Mouse (Mus musculus): ENCODE results near the gene Limd2. TPM values are rescaled to one million over a fixed set of nuclear protein-coding genes. Genes with fewer than 3 reads are reported as not detected.
A peak's percentile ranks its signal among the peaks of the same experiment; 100 is the strongest.
"Not testable (repeated sequence)": the region's sequence is repeated elsewhere in the genome, so short reads cannot be mapped to it uniquely, and the experiment has no call there.

Limd2 gene
- polyA plus RNA-seq, 1 experiment = 114 TPM

DNA sequence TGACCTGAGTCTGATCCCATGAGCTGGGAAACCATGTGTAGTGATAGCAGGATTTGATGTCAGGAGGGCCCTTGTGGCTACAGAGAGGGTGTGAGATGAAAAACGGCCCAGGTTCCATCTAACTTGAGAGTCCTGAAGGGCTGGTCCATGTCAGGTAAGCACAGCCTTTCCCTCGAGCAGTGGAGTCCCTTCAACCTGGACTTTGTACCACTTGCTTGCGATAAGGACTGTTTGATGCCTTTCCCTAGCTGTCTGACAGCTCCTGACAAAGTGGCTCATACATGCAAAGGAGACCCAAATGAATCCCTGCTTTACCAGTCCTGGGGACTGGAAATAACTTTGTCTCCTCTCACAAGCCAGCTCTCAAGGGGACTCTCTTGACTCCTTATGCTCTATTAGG is 9.4 kb downstream of the Limd2 start:
- no peak overlapping the region for H3K4me3 ChIP-seq (replicated peaks; ENCODE audit: extremely low read depth, low read depth, low read length)
- TF ChIP-seq POLR2A (IDR thresholded peaks at IDR 0.05; ENCODE audit: borderline replicate concordance, extremely low read depth, low read depth, low read length) = no peak
- no peak for TF ChIP-seq CTCF (IDR thresholded peaks at IDR 0.05; ENCODE audit: insufficient read depth, low read length)
- peaks cover under 1% of the 10 kb centered on the region; the same call in 1 of the 2 replicates for H3K4me1 ChIP-seq (ENCODE audit: control insufficient read depth, insufficient read depth, low read length)
- WGBS = 84% methylated on average over 3 of the region's 3 CpGs
- DNase-seq = no peak

DNA sequence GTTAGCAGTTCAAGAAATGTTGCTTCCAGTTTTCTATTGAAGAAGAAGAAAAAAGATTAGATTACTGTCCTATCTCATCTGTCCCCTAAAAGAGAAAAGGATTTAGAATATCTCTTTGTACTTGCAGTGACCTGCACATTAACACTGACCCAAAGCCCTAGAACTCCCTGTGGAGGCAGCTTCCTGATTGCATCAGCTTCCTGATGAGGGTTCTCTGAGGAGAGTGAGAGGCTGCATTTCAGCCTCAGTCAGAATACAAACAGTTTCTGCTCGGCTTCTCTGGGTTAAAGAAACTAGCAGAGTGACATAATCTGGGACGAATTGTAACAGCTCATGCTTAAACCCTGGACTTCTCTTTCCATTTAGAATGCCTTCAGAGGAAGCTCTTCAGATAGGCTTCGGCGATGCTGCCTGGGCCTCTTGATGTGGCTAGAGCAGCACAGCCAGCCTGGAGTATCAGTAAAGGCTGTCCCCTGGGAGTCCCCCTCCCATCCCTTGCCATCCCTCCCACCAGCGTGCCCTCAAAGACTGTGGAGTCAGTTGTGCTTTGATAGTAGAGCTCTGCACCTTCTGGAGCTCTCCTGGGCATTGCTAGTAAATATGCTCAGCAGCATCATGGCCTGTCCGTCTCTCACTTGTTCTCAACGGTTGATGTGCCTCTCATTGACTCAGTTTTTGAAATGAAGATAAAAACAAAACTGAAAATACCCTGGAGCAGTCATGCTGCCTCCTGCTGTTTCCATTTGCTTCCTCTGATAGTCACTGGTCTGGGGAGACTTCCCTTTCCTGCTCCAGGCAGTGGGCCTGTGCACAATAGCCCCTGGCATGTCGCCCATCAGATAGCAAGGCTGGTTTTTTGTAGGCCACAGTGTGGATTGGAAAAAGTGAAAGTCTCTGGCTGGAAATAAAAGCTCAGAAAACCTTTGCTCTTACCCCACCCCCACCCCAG is 25.8 kb downstream of the Limd2 start:
- Histone ChIP-seq H3K4me1 (ENCODE audit: control insufficient read depth, insufficient read depth, low read length) (peaks cover 10% of the 10 kb centered on the region), H3K4me3 (replicated peaks; ENCODE audit: extremely low read depth, low read depth, low read length) (peak overlapping the region; percentile 51)
- WGBS = 7% methylated on average over 8 of the region's 8 CpGs
- TF ChIP-seq CTCF (IDR thresholded peaks at IDR 0.05; ENCODE audit: insufficient read depth, low read length) (0 out of 2 replicates have a peak, but pooled peaks have one; percentile 24), POLR2A (IDR thresholded peaks at IDR 0.05; ENCODE audit: borderline replicate concordance, extremely low read depth, low read depth, low read length) (no peak)
- peak; percentile 84 for DNase-seq

DNA sequence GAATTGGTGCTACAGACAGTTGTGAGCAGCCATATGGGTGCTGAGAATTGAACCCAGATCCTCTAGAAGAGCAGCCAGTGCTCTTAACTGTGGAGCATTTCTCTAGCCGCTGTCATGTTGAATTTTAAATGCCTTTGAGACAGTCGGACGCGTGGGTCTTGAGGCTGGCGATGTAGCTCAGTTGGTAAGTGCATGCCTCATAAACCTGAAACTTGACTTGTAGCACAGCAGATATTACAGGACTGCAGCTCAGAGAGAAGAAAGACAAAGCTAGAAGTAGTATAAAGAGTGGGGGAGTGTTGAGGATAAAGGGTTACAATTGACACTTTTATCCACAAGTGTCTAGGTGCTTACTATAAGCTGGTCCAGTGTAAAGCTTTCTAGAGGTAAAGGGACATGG is 28.1 kb downstream of the Limd2 start:
- 94% methylated on average over 5 of the region's 5 CpGs for whole genome bisulfite sequencing
- DNase-seq = no peak
- H3K4me3 ChIP-seq (replicated peaks; ENCODE audit: extremely low read depth, low read depth, low read length) = no peak overlapping the region
- TF ChIP-seq POLR2A (IDR thresholded peaks at IDR 0.05; ENCODE audit: borderline replicate concordance, extremely low read depth, low read depth, low read length) = no peak
- no peak for TF ChIP-seq CTCF (IDR thresholded peaks at IDR 0.05; ENCODE audit: insufficient read depth, low read length)
- H3K4me1 ChIP-seq (ENCODE audit: control insufficient read depth, insufficient read depth, low read length) = peaks cover 10% of the 10 kb centered on the region

DNA sequence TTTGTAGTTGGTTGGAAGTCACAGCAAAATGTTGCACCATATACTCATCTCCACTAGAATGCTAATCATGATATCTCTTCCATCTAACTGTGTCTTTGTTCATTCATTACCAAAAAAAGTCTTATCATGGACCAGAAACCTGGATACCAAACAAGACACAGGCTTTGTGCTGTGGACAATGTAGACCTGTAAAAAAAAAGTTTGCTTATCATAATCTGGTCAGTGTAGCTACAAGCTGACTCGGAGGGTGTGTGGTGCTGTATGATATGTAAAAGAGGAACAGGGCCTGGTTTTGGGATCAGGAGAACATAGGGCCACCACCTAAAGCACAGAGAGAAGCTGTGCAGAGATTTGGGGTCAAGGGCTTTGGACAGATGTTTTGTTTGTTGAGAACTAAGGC is 31.2 kb downstream of the Limd2 start:
- 62% methylated on average over 1 of the region's 1 CpGs for WGBS
- Histone ChIP-seq H3K4me3 (replicated peaks; ENCODE audit: extremely low read depth, low read depth, low read length) (no peak overlapping the region), H3K4me1 (ENCODE audit: control insufficient read depth, insufficient read depth, low read length) (no peaks in the 10 kb centered on the region; the same call in 1 of the 2 replicates)
- no peak for DNase-seq
- TF ChIP-seq POLR2A (IDR thresholded peaks at IDR 0.05; ENCODE audit: borderline replicate concordance, extremely low read depth, low read depth, low read length) (no peak), CTCF (IDR thresholded peaks at IDR 0.05; ENCODE audit: insufficient read depth, low read length) (no peak)

DNA sequence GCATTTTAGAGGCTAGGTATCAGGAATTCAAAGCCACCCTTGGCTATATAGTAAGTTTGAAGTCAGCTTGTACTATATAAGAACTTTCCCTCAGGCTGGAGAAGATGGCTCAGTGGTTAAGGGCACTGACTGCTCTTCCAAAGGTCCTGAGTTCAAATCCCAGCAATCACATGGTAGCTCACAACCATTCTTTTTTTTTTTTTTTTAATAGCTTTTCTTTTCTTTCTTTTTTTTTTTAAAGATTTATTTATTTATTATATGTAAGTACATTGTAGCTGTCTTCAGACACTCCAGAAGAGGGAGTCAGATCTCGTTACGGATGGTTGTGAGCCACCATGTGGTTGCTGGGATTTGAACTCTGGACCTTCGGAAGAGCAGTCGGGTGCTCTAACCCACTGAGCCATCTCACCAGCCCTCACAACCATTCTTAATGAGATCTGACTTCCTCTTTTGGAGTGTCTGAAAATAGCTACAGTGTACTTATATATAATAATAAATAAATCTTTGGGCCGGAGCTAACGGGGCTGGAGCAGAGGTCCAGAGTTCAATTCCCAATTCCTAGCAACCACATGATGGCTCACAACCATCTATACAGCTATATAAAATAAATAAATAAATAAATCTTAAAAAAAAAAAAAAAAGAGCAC is 33.8 kb downstream of the Limd2 start:
- peaks cover 11% of the 10 kb centered on the region for H3K4me1 ChIP-seq (ENCODE audit: control insufficient read depth, insufficient read depth, low read length)
- WGBS = 79% methylated on average over 4 of the region's 6 CpGs
- DNase-seq; H3K4me3 ChIP-seq (replicated peaks; ENCODE audit: extremely low read depth, low read depth, low read length): not testable (repeated sequence)

DNA sequence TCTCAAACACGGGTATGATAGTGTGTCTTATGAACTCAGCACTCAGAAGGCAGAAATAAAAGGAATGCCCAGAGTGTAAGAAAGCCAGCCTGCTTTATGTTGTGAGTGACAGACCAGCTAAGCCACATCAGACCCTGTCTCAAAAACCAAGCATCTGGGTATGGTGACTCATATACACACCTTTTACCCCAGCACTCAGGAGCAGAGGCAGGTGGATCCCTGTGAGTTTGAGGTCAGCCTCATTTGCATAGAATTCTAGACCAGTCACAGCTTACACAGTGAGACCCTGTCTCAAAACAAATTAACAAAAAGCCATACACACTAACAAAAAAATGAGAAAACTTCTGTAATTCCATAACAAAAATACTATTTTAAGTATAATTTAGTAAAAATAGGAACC is 34.8 kb downstream of the Limd2 start:
- H3K4me1 ChIP-seq (ENCODE audit: control insufficient read depth, insufficient read depth, low read length) = peaks cover 11% of the 10 kb centered on the region
- no peak for DNase-seq
- 34% methylated on average over 1 of the region's 1 CpGs for WGBS
- no peak for TF ChIP-seq CTCF (IDR thresholded peaks at IDR 0.05; ENCODE audit: insufficient read depth, low read length)
- no peak for TF ChIP-seq POLR2A (IDR thresholded peaks at IDR 0.05; ENCODE audit: borderline replicate concordance, extremely low read depth, low read depth, low read length)
- no peak overlapping the region for H3K4me3 ChIP-seq (replicated peaks; ENCODE audit: extremely low read depth, low read depth, low read length)

DNA sequence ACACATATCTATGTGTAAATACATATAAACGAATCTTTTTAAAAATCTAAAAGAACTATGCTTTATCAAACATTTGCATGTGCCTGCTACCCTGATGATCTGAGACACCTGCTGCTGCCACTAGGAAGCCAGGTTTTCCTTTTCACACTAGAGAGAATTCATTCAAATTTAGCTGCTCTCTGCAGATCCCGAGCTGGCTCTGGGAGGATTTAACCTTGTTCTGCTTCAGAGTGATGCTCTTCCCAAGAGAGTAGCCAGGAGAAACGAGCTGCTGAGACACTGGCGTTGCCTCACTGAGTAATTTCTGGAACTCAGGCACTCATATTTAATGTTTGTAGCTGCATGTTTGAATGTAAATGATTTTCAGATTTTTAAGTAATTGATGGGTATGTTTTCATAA is 35.9 kb downstream of the Limd2 start:
- DNase-seq = no peak
- TF ChIP-seq POLR2A (IDR thresholded peaks at IDR 0.05; ENCODE audit: borderline replicate concordance, extremely low read depth, low read depth, low read length) (no peak), CTCF (IDR thresholded peaks at IDR 0.05; ENCODE audit: insufficient read depth, low read length) (no peak)
- Histone ChIP-seq H3K4me3 (replicated peaks; ENCODE audit: extremely low read depth, low read depth, low read length) (no peak overlapping the region), H3K4me1 (ENCODE audit: control insufficient read depth, insufficient read depth, low read length) (peaks cover 11% of the 10 kb centered on the region)
- 76% methylated on average over 4 of the region's 4 CpGs for WGBS

- Histone ChIP-seq H3K4me1 (ENCODE audit: control insufficient read depth, insufficient read depth, low read length) (peaks cover 11% of the 10 kb centered on the region), H3K4me3 (replicated peaks; ENCODE audit: extremely low read depth, low read depth, low read length) (no peak overlapping the region)
- TF ChIP-seq CTCF (IDR thresholded peaks at IDR 0.05; ENCODE audit: insufficient read depth, low read length) (no peak), POLR2A (IDR thresholded peaks at IDR 0.05; ENCODE audit: borderline replicate concordance, extremely low read depth, low read depth, low read length) (no peak)
- no peak for DNase-seq
- 38% methylated on average over 3 of the region's 3 CpGs for WGBS
Observed at GRCm38 (mm10) chr11:106122736-106123135, 37.9 kb downstream of the Limd2 start.

- Histone ChIP-seq H3K4me1 (ENCODE audit: control insufficient read depth, insufficient read depth, low read length) (peaks cover 11% of the 10 kb centered on the region), H3K4me3 (replicated peaks; ENCODE audit: extremely low read depth, low read depth, low read length) (no peak overlapping the region)
- DNase-seq = no peak
- no peak for TF ChIP-seq CTCF (IDR thresholded peaks at IDR 0.05; ENCODE audit: insufficient read depth, low read length)
- TF ChIP-seq POLR2A (IDR thresholded peaks at IDR 0.05; ENCODE audit: borderline replicate concordance, extremely low read depth, low read depth, low read length) = no peak
- 86% methylated on average over 5 of the region's 5 CpGs for WGBS
Observed at GRCm38 (mm10) chr11:106122221-106122620, 38.4 kb downstream of the Limd2 start.

DNA sequence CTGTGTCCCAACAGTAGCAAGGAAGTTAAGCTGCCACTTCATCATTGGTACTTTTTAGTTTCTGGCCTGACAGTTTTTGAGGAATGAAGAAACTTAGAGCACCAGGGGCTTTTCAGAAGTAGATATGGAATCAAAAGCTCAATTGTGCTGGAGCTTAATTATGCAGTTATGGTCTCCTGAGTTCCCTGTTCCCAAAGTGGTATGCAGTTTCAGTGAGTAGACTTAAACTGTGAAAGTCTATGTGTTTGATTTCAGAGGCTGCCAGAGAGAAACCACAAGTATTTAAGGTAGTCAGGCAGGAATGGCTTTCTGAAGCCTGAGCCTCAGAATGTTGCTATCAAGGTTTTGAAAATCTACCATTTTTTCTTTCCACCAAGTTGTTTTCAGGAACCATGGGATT is 49.0 kb downstream of the Limd2 start:
- H3K4me3 ChIP-seq (replicated peaks; ENCODE audit: extremely low read depth, low read depth, low read length) = no peak overlapping the region
- DNase-seq = no peak
- TF ChIP-seq POLR2A (IDR thresholded peaks at IDR 0.05; ENCODE audit: borderline replicate concordance, extremely low read depth, low read depth, low read length) (no peak), CTCF (IDR thresholded peaks at IDR 0.05; ENCODE audit: insufficient read depth, low read length) (no peak)
- peaks cover 2% of the 10 kb centered on the region for H3K4me1 ChIP-seq (ENCODE audit: control insufficient read depth, insufficient read depth, low read length)

Other genes with a start within 250 kb of the Limd2 start
- gene Cyb561, start 207.5 kb downstream of the Limd2 start, polyA plus RNA-seq (2012; rRNA removed) = 102 and 105 TPM in 2 replicates
- gene Ace, start 192.9 kb downstream of the Limd2 start, polyA plus RNA-seq (2012; rRNA removed) = 704 and 832 TPM in 2 replicates
- gene Ace3, start 166.2 kb downstream of the Limd2 start, polyA plus RNA-seq (2012; rRNA removed) = 2.2 and 2.4 TPM in 2 replicates
- 0.44 and 0.45 TPM in 2 replicates for gene Kcnh6, start 152.7 kb downstream of the Limd2 start, polyA plus RNA-seq (2012; rRNA removed)
- gene Dcaf7, start 124.0 kb downstream of the Limd2 start, polyA plus RNA-seq (2012; rRNA removed) = 43.8 and 51.5 TPM in 2 replicates
- 9.3 and 9.7 TPM in 2 replicates for gene Taco1, start 94.8 kb downstream of the Limd2 start, polyA plus RNA-seq (2012; rRNA removed)
- gene Map3k3, start 76.2 kb downstream of the Limd2 start, polyA plus RNA-seq (2012; rRNA removed) = 52.6 and 61.6 TPM in 2 replicates
- gene Gm10840, start within 50 bp of the Limd2 start, polyA plus RNA-seq (2012; rRNA removed) = not detected in 2 replicates
- 24.5 and 33.3 TPM in 2 replicates for gene Strada, start 41.3 kb upstream of the Limd2 start, polyA plus RNA-seq (2012; rRNA removed)
- gene Ccdc47, start 55.5 kb upstream of the Limd2 start, polyA plus RNA-seq (2012; rRNA removed) = 12.8 and 21.5 TPM in 2 replicates
- 8.8 and 13.3 TPM in 2 replicates for gene Ddx42, start 56.1 kb upstream of the Limd2 start, polyA plus RNA-seq (2012; rRNA removed)
- gene Ftsj3, start 95.2 kb upstream of the Limd2 start, polyA plus RNA-seq (2012; rRNA removed) = 7.0 and 10.0 TPM in 2 replicates
- 28.4 and 50.0 TPM in 2 replicates for gene Psmc5, start 95.3 kb upstream of the Limd2 start, polyA plus RNA-seq (2012; rRNA removed)
- 107 and 125 TPM in 2 replicates for gene Smarcd2, start 112.1 kb upstream of the Limd2 start, polyA plus RNA-seq (2012; rRNA removed)
- 0.05 and 0.06 TPM in 2 replicates for gene Tcam1, start 115.8 kb upstream of the Limd2 start, polyA plus RNA-seq (2012; rRNA removed)
- gene Gh, start 141.0 kb upstream of the Limd2 start, polyA plus RNA-seq (2012; rRNA removed) = 0.19 and 0.28 TPM in 2 replicates
- 25.7 and 45.9 TPM in 2 replicates for gene Cd79b, start 153.9 kb upstream of the Limd2 start, polyA plus RNA-seq (2012; rRNA removed)
- 1.1 and 4.2 TPM in 2 replicates for gene Scn4a, start 192.4 kb upstream of the Limd2 start, polyA plus RNA-seq (2012; rRNA removed)
- 27.3 and 30.4 TPM in 2 replicates for gene Prr29, start 204.6 kb upstream of the Limd2 start, polyA plus RNA-seq (2012; rRNA removed)
- gene Icam2, start 227.2 kb upstream of the Limd2 start, polyA plus RNA-seq (2012; rRNA removed) = 294 and 318 TPM in 2 replicates